Mouse (Mus musculus): ENCODE measurements at regions not wholly inside any gene's neighbourhood (a gene's known extent, or its start where the extent isn't known, plus 50 kb on each side); places are given as distances from the start of the nearest gene placed in this dataset.

GRCm38 (mm10) chr6:51118833-51119535 is 313.5 kb upstream of the Nfe2l3 start:
- whole genome bisulfite sequencing: 75% methylated on average over 9 of the region's 9 CpGs
- DNase-seq (ENCODE audit: low read depth, low spot score): no peak

- no peak for DNase-seq (ENCODE audit: low read depth, low spot score)
- 40% methylated on average over 12 of the region's 12 CpGs for WGBS
Measured at GRCm38 (mm10) chr6:51119691-51120302, 312.7 kb upstream of the Nfe2l3 start.

GRCm38 (mm10) chr6:51122941-51123340 is 309.5 kb upstream of the Nfe2l3 start:
- 48% methylated on average over 5 of the region's 5 CpGs for WGBS
- DNase-seq (ENCODE audit: low read depth, low spot score): no peak

GRCm38 (mm10) chr6:51127851-51128250 is 304.6 kb upstream of the Nfe2l3 start:
- no peak for DNase-seq (ENCODE audit: low read depth, low spot score)
- WGBS: 87% methylated on average over 6 of the region's 6 CpGs

- DNase-seq (ENCODE audit: low read depth, low spot score): no peak
- 72% methylated on average over 13 of the region's 13 CpGs for WGBS
Measured at GRCm38 (mm10) chr6:51129096-51129495, 303.4 kb upstream of the Nfe2l3 start.

GRCm38 (mm10) chr6:51129591-51129990 is 302.9 kb upstream of the Nfe2l3 start:
- DNase-seq (ENCODE audit: low read depth, low spot score): no peak
- 57% methylated on average over 14 of the region's 14 CpGs for WGBS

- no peak for DNase-seq (ENCODE audit: low read depth, low spot score)
- WGBS: 58% methylated on average over 11 of the region's 11 CpGs
Measured at GRCm38 (mm10) chr6:51144762-51145161, 287.7 kb upstream of the Nfe2l3 start.

GRCm38 (mm10) chr6:51145863-51146262 is 286.6 kb upstream of the Nfe2l3 start:
- DNase-seq (ENCODE audit: low read depth, low spot score): no peak
- WGBS: 47% methylated on average over 4 of the region's 4 CpGs

- 90% methylated on average over 9 of the region's 9 CpGs for WGBS
Measured at GRCm38 (mm10) chr6:51148821-51149220, 283.6 kb upstream of the Nfe2l3 start.

GRCm38 (mm10) chr6:51150066-51150465 is 282.4 kb upstream of the Nfe2l3 start:
- no peak for DNase-seq (ENCODE audit: low read depth, low spot score)
- WGBS: 83% methylated on average over 2 of the region's 2 CpGs

More at GRCm38 (mm10) chr6:51148821-51149220, 283.6 kb upstream of the Nfe2l3 start:
- no peak for DNase-seq (ENCODE audit: low read depth, low spot score)

- WGBS: 89% methylated on average over 7 of the region's 7 CpGs
Measured at GRCm38 (mm10) chr6:51150486-51150885, 282.0 kb upstream of the Nfe2l3 start.

GRCm38 (mm10) chr6:51150916-51151315 is 281.6 kb upstream of the Nfe2l3 start:
- WGBS: 87% methylated on average over 2 of the region's 2 CpGs
- no peak for DNase-seq (ENCODE audit: low read depth, low spot score)

More at GRCm38 (mm10) chr6:51150486-51150885, 282.0 kb upstream of the Nfe2l3 start:
- no peak for DNase-seq (ENCODE audit: low read depth, low spot score)

GRCm38 (mm10) chr6:51156836-51157370 is 275.6 kb upstream of the Nfe2l3 start:
- DNase-seq (ENCODE audit: low read depth, low spot score): no peak
- 58% methylated on average over 8 of the region's 8 CpGs for WGBS

GRCm38 (mm10) chr6:51161149-51161548 is 271.3 kb upstream of the Nfe2l3 start:
- WGBS: 64% methylated on average over 6 of the region's 6 CpGs
- no peak for DNase-seq (ENCODE audit: low read depth, low spot score)

GRCm38 (mm10) chr6:51162208-51163082 is 270.0 kb upstream of the Nfe2l3 start:
- no peak for DNase-seq (ENCODE audit: low read depth, low spot score)
- 62% methylated on average over 14 of the region's 14 CpGs for WGBS

GRCm38 (mm10) chr6:51163266-51163665 is 269.2 kb upstream of the Nfe2l3 start:
- no peak for DNase-seq (ENCODE audit: low read depth, low spot score)
- WGBS: 57% methylated on average over 5 of the region's 5 CpGs

- no peak for DNase-seq (ENCODE audit: low read depth, low spot score)
- 84% methylated on average over 4 of the region's 4 CpGs for WGBS
Measured at GRCm38 (mm10) chr6:51163882-51164281, 268.6 kb upstream of the Nfe2l3 start.

- 22% methylated on average over 5 of the region's 5 CpGs for WGBS
- no peak for DNase-seq (ENCODE audit: low read depth, low spot score)
Measured at GRCm38 (mm10) chr6:51167028-51167427, 265.4 kb upstream of the Nfe2l3 start.

GRCm38 (mm10) chr6:51168048-51168447 is 264.4 kb upstream of the Nfe2l3 start:
- no peak for DNase-seq (ENCODE audit: low read depth, low spot score)
- WGBS: 5% methylated on average over 11 of the region's 11 CpGs
